ENCODE assay signal across 17 mouse cellular contexts in the genomic region with DNA sequence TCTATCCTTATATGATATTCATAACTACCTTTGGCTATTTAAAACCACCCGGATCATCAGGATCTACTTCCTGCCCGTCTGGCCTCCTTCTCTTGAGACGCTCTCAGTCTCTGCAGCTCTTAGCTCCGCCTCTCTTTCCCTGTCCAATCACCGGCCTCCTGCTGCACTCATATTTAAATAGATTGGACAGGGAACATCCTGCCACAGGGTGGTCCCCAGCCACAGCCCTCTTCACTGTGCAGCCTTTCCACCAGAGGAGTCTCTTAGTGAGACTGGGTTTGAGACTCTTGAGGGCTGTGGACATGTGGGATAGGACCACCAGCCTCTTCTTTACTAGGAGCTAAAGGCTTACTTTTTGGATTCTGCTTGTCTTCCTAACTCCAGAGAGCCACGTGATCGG. TPM values are rescaled to one million over a fixed set of nuclear protein-coding genes. Genes with fewer than 3 reads are reported as not detected.
"Had no signal": no experiment of that assay in that cellular context is flagged by ENCODE, and none has a peak within 500 bp of the region (broad histone marks: within the 10 kb centered on the region; RNA-seq: fewer than 3 reads in every experiment).

No protein-coding gene starts in this region.

- H3K4me2 ChIP-seq: limb, embryonic 15.5 days; liver, embryonic 13.5 days; midbrain, embryonic 12.5 days; neural tube, embryonic 13.5 days had no signal

- H3K27me3 ChIP-seq: limb, embryonic 15.5 days; liver, embryonic 13.5 days; midbrain, embryonic 12.5 days; neural tube, embryonic 13.5 days had no signal

- H3K4me3 ChIP-seq: left cerebral cortex, adult 2 months; limb, embryonic 15.5 days; liver, embryonic 13.5 days; midbrain, embryonic 12.5 days; neural tube, embryonic 13.5 days had no signal

- H3K27ac ChIP-seq: left cerebral cortex, adult 2 months; limb, embryonic 15.5 days; liver, embryonic 13.5 days; midbrain, embryonic 12.5 days; neural tube, embryonic 13.5 days had no signal

- ATAC-seq: liver, postnatal 0 days; lung, postnatal 0 days; midbrain, embryonic 16.5 days had no signal

- H3K9ac ChIP-seq: limb, embryonic 15.5 days; liver, embryonic 13.5 days; liver, postnatal 0 days; midbrain, embryonic 12.5 days; neural tube, embryonic 13.5 days had no signal

- H3K9me3 ChIP-seq: limb, embryonic 15.5 days; liver, embryonic 13.5 days; midbrain, embryonic 12.5 days; neural tube, embryonic 13.5 days had no signal

- H3K36me3 ChIP-seq: limb, embryonic 15.5 days; liver, embryonic 13.5 days; midbrain, embryonic 12.5 days; neural tube, embryonic 13.5 days had no signal

- DNase-seq: kidney, adult 11 months; kidney, adult 9 months; kidney, postnatal 10 days; liver, embryonic 13.5 days; liver, postnatal 0 days; lung, postnatal 36 days; right cerebral cortex, adult 18-20 months; right cerebral cortex, postnatal 25 days; thymus, adult 2 months; thymus, postnatal 25 days had no signal

- H3K4me1 ChIP-seq: liver, embryonic 13.5 days; midbrain, embryonic 12.5 days; neural tube, embryonic 13.5 days had no signal

RNA-seq across cellular contexts. Expression of gene Ppp1r3c, which starts 20.2 kb away (rescaled TPM):
- total RNA-seq: megakaryocyte, adult 5-6 weeks had no signal
